ENCODE assay signal across 8 mouse cellular contexts in the genomic region with DNA sequence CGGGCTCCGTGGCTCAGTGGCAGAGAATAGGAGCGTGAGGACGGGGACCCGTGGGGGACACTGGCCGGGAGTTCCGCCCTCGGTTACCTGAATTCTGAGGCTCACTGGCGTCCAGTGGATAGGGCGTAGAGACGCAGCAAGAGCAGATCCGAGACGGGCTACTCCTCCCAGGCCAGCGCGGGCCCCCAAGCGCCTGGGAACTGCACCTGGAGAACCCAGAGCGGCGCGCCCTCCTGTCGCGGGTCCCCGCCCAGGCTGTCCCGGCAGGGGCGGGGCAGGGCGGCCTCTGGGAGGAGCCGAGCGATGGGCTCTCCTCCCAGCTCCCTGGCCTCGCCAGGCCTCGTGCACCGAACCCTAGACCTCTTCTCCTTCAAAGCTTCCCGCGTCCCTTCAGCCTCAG. TPM values are rescaled to one million over a fixed set of nuclear protein-coding genes. Genes with fewer than 3 reads are reported as not detected.
A peak's percentile ranks its signal among the peaks of the same experiment; 100 is the strongest.
DNase-seq lines count a peak whose midpoint lies in the region; ATAC-seq and TF ChIP-seq lines count a peak whose summit lies in the region.

Gene Paqr5 (minus strand): TSS at position 257 of the 400 bp plus-strand sequence.

- DNase-seq in spleen, adult 2 months (ENCODE audit: low read depth in 1 of 2, low spot score in 2 of 2): peak in 1 of 2 experiments; percentile 6
- no peak for DNase-seq in spleen, adult 12 weeks (ENCODE audit: low spot score)
- peak; percentile 66 for DNase-seq in forebrain, embryonic 11.5 days (ENCODE audit: low spot score)
- DNase-seq in induced T-regulatory cell, adult 2 months (ENCODE audit: low read depth): peak; percentile 49
- DNase-seq in liver, embryonic 14.5 days (ENCODE audit: low read depth in 3 of 3, low spot score in 3 of 3): peak; percentile 10 to 13 (median 11)
- DNase-seq in neural tube, embryonic 11.5 days (ENCODE audit: low spot score): peak; percentile 41
- peak; percentile 79 for DNase-seq in thymus, postnatal 4 days
- DNase-seq in left cerebral cortex, adult 8-10 months (ENCODE audit: low spot score in 2 of 2): no peak

- H3K4me3 ChIP-seq in spleen, adult 2 months (ENCODE audit: extremely low read depth, insufficient read depth, insufficient read length): peak within 1 kb of the TSS; percentile 46; the same call in 1 of the 2 replicates
- peak within 1 kb of the TSS; percentile 31 for H3K4me3 ChIP-seq in forebrain, embryonic 11.5 days (ENCODE audit: low read depth, low read length)
- peak within 1 kb of the TSS; percentile 46 to 47 for H3K4me3 ChIP-seq in liver, embryonic 14.5 days (ENCODE audit: insufficient read depth in 1 of 2, low read depth in 2 of 2, low read length in 2 of 2)
- H3K4me3 ChIP-seq in neural tube, embryonic 11.5 days (ENCODE audit: low read depth, low read length): peak within 1 kb of the TSS; percentile 31

- no peak within 1 kb of the TSS for H3K27ac ChIP-seq in spleen, adult 2 months (ENCODE audit: insufficient read depth, low read length)
- no peak within 1 kb of the TSS for H3K27ac ChIP-seq in forebrain, embryonic 11.5 days (ENCODE audit: low read depth, low read length)
- no peak within 1 kb of the TSS for H3K27ac ChIP-seq in liver, embryonic 14.5 days
- no peak within 1 kb of the TSS for H3K27ac ChIP-seq in neural tube, embryonic 11.5 days (ENCODE audit: low read depth, low read length)

- TF ChIP-seq EP300 in liver, embryonic 14.5 days (IDR thresholded peaks at IDR 0.05; ENCODE audit: low read depth): no peak

- no peaks in the 10 kb centered on the region; the same call in none of the 2 replicates for H3K4me1 ChIP-seq in spleen, adult 2 months (ENCODE audit: control insufficient read depth, insufficient read depth, insufficient read length)
- H3K4me1 ChIP-seq in forebrain, embryonic 11.5 days (replicated peaks; ENCODE audit: control insufficient read depth, insufficient read depth, low read length): no peaks in the 10 kb centered on the region
- H3K4me1 ChIP-seq in liver, embryonic 14.5 days (replicated peaks; ENCODE audit: control insufficient read depth in 2 of 2, insufficient read depth in 2 of 2, low read length in 1 of 2): peaks cover 0 to 4% of the 10 kb centered on the region in 2 experiments; a peak in 1 of 4 replicates
- peaks cover 5% of the 10 kb centered on the region for H3K4me1 ChIP-seq in neural tube, embryonic 11.5 days (ENCODE audit: control insufficient read depth, insufficient read depth, low read length)

- no peaks in the 10 kb centered on the region for H3K9me3 ChIP-seq in forebrain, embryonic 11.5 days (ENCODE audit: control insufficient read depth, low read length)
- no peaks in the 10 kb centered on the region for H3K9me3 ChIP-seq in liver, embryonic 14.5 days (ENCODE audit: control insufficient read depth, low read length)
- no peaks in the 10 kb centered on the region for H3K9me3 ChIP-seq in neural tube, embryonic 11.5 days (ENCODE audit: control insufficient read depth, low read length)

- TF ChIP-seq CTCF in spleen, adult 2 months (IDR thresholded peaks at IDR 0.05; ENCODE audit: extremely low read depth, insufficient read depth, insufficient read length, insufficient replicate concordance): no peak
- no peak for TF ChIP-seq CTCF in liver, embryonic 14.5 days (IDR thresholded peaks at IDR 0.05; ENCODE audit: low read depth)

- H3K36me3 ChIP-seq in spleen, adult 2 months (ENCODE audit: control insufficient read depth, insufficient read depth, low read length): no peaks in the 10 kb centered on the region
- H3K36me3 ChIP-seq in forebrain, embryonic 11.5 days (ENCODE audit: control insufficient read depth, insufficient read depth, low read length): no peaks in the 10 kb centered on the region
- no peaks in the 10 kb centered on the region for H3K36me3 ChIP-seq in liver, embryonic 14.5 days (replicated peaks; ENCODE audit: control insufficient read depth, insufficient read depth, low read depth)
- no peaks in the 10 kb centered on the region for H3K36me3 ChIP-seq in neural tube, embryonic 11.5 days (ENCODE audit: control insufficient read depth, insufficient read depth, low read length)

- no peaks in the 10 kb centered on the region for H3K27me3 ChIP-seq in spleen, adult 2 months (ENCODE audit: control insufficient read depth, insufficient read depth, low read length)
- H3K27me3 ChIP-seq in forebrain, embryonic 11.5 days (ENCODE audit: control insufficient read depth, insufficient read depth, low read length): peaks cover 13% of the 10 kb centered on the region
- H3K27me3 ChIP-seq in liver, embryonic 14.5 days (ENCODE audit: control insufficient read depth, insufficient read depth, low read length): peaks cover 16% of the 10 kb centered on the region
- H3K27me3 ChIP-seq in neural tube, embryonic 11.5 days (ENCODE audit: control insufficient read depth, insufficient read depth, low read length): peaks cover 13% of the 10 kb centered on the region

- peak within 1 kb of the TSS; percentile 28; the same call in 1 of the 2 replicates for H3K9ac ChIP-seq in forebrain, embryonic 11.5 days (ENCODE audit: low read length)
- H3K9ac ChIP-seq in liver, embryonic 14.5 days (replicated peaks): no peak within 1 kb of the TSS
- peak within 1 kb of the TSS; percentile 51 for H3K9ac ChIP-seq in neural tube, embryonic 11.5 days (ENCODE audit: low read length)

- 1% methylated on average over 32 of the region's 32 CpGs for WGBS in spleen, adult 2 months
- WGBS in forebrain, embryonic 11.5 days: under 1% methylated on average over 31 of the region's 32 CpGs
- WGBS in liver, embryonic 14.5 days (ENCODE audit: insufficient replicate concordance): 1% methylated on average over 32 of the region's 32 CpGs
- under 1% methylated on average over 28 of the region's 32 CpGs for WGBS in neural tube, embryonic 11.5 days

- peak within 1 kb of the TSS; percentile 69 for H3K4me2 ChIP-seq in forebrain, embryonic 11.5 days (ENCODE audit: low read depth, low read length, severe bottlenecking)
- peak within 1 kb of the TSS; percentile 53 for H3K4me2 ChIP-seq in liver, embryonic 14.5 days (ENCODE audit: low read depth)
- peak within 1 kb of the TSS; percentile 73 for H3K4me2 ChIP-seq in neural tube, embryonic 11.5 days (ENCODE audit: low read depth)

- no peak for ATAC-seq in forebrain, embryonic 11.5 days (replicated peaks; ENCODE audit: low FRiP score)
- peak; percentile 47; the same call in 1 of the 2 replicates for ATAC-seq in liver, embryonic 14.5 days (ENCODE audit: insufficient read depth)
- ATAC-seq in neural tube, embryonic 11.5 days (ENCODE audit: insufficient read depth, low FRiP score, low TSS enrichment): no peak

- TF ChIP-seq POLR2A in spleen, adult 2 months (IDR thresholded peaks at IDR 0.05; ENCODE audit: low read depth, low read length): no peak

RNA-seq across cellular contexts. Expression of gene Paqr5, which starts in this region (rescaled TPM):
- polyA plus RNA-seq in spleen, adult 2 months (2012; rRNA removed): 2.7 and 3.0 TPM in 2 replicates
- 0.49 and 0.60 TPM in 2 replicates for polyA plus RNA-seq in forebrain, embryonic 11.5 days (2014; fragmentation: Nextera tagmentation; extraction: Ambion mirVana)
- 0.11 and 0.26 TPM in 2 replicates for polyA plus RNA-seq in liver, embryonic 14.5 days (2012; rRNA removed)
- 0.08 and 0.13 TPM in 2 replicates for polyA plus RNA-seq in liver, embryonic 14.5 days (2014; fragmentation: Nextera tagmentation; extraction: Ambion mirVana)
- 0.27 and 0.64 TPM in 2 replicates for polyA plus RNA-seq in neural tube, embryonic 11.5 days (2014; fragmentation: Nextera tagmentation; extraction: Ambion mirVana)
- total RNA-seq in left cerebral cortex, adult 8-10 months (2022): 1 to 10 TPM; 3.8 to 5.7 (median 5.2) TPM

Comparison
In these comparisons a context has a peak if more than half of its experiments do, and no peak if none do; other contexts are left out.
1. Peak in DNase-seq, H3K4me3 ChIP-seq, H3K9ac ChIP-seq and H3K4me2 ChIP-seq in forebrain, embryonic 11.5 days; RNA of the gene not detected or under 1 TPM.
2. Peak in DNase-seq, ATAC-seq, H3K4me3 ChIP-seq and H3K4me2 ChIP-seq in liver, embryonic 14.5 days; RNA of the gene not detected or under 1 TPM.
3. Peak in DNase-seq, H3K4me3 ChIP-seq, H3K9ac ChIP-seq and H3K4me2 ChIP-seq in neural tube, embryonic 11.5 days; RNA of the gene not detected or under 1 TPM.
4. DNase-seq: peak in induced T-regulatory cell, adult 2 months (single experiment) and thymus, postnatal 4 days (single experiment); none in spleen, adult 12 weeks (single experiment) and left cerebral cortex, adult 8-10 months (0 of 2).
5. Peak in every context shown above with its lines, with median percentiles within 50 percentile points of each other: H3K4me3 ChIP-seq and H3K4me2 ChIP-seq.